Mouse (Mus musculus) intestine, embryonic 14.5 days (tissue): ENCODE results near the gene Mllt6. TPM values are rescaled to one million over a fixed set of nuclear protein-coding genes. Genes with fewer than 3 reads are reported as not detected.
A peak's percentile ranks its signal among the peaks of the same experiment; 100 is the strongest.
"Not testable (repeated sequence)": the region's sequence is repeated elsewhere in the genome, so short reads cannot be mapped to it uniquely, and the experiment has no call there.

Experiments
- ATAC-seq: fragments of 200-750 bp; cut with Nextera tagmentation; replicated peaks from 2 replicates; pipeline ENCODE4 v1.8.0; 2017; ENCODE audit warnings: low read depth, moderate number of reproducible peaks, moderate TSS enrichment, moderate library complexity; ENCODE audit not compliant: low FRiP score, low TSS enrichment
- DNase-seq: peaks from one replicate; pipeline ENCODE4 v3.0.0-alpha.2; 2018; ENCODE audit warnings: low spot score
- H3K27ac ChIP-seq: fragments of 300-500 bp; sonication (generic); 2 replicates; pipeline ENCODE4 v1.5.1; 2014; ENCODE audit warnings: low read depth, mild to moderate bottlenecking, control low read depth
- H3K27me3 ChIP-seq: fragments of 300-500 bp; sonication (generic); replicated peaks from 2 replicates; pipeline ENCODE4 v1.6.1; 2014; ENCODE audit warnings: low read length, control low read depth; ENCODE audit not compliant: control insufficient read depth, insufficient read depth
- H3K36me3 ChIP-seq: fragments of 300-500 bp; sonication (generic); 2 replicates; pipeline ENCODE4 v1.6.1; 2014; ENCODE audit warnings: low read length, control low read depth; ENCODE audit not compliant: control insufficient read depth, insufficient read depth
- H3K4me1 ChIP-seq: fragments of 300-500 bp; sonication (generic); replicated peaks from 2 replicates; pipeline ENCODE4 v1.6.1; 2014; ENCODE audit warnings: low read length, control low read depth, mixed read lengths; ENCODE audit not compliant: control insufficient read depth, insufficient read depth
- H3K4me2 ChIP-seq: fragments of 300-500 bp; sonication (generic); 2 replicates; pipeline ENCODE4 v1.6.1; 2014; ENCODE audit warnings: low read length
- H3K4me3 ChIP-seq: fragments of 300-500 bp; sonication (generic); 2 replicates; pipeline ENCODE4 v1.5.1; 2014; ENCODE audit warnings: low read depth, low read length, control low read depth, mixed read lengths
- H3K9ac ChIP-seq: fragments of 300-500 bp; sonication (generic); 2 replicates; pipeline ENCODE4 v1.6.1; 2014; ENCODE audit warnings: mild to moderate bottlenecking, low read length
- H3K9me3 ChIP-seq: fragments of 300-500 bp; sonication (generic); 2 replicates; pipeline ENCODE4 v1.6.1; 2016; ENCODE audit warnings: low read length, control low read depth; ENCODE audit not compliant: control insufficient read depth
- WGBS: fragments of 180-500 bp; shearing (Covaris S2); extraction: QIAGEN DNeasy Blood & Tissue Kit; methylation state at CpG from one replicate; pipeline ENCODE4 v1.1.7; 2014; 5-methylcytosine and 5-hydroxymethylcytosine counted together
- polyA plus RNA-seq: library from polyadenylated mRNA; unstranded; fragments of >200 nt; fragmentation: Nextera tagmentation; extraction: Ambion mirVana; gene quantifications from 2 replicates; pipeline ENCODE4 v1.2.1, GENCODE M21; 2014

The Mllt6 gene
- polyA plus RNA-seq, 1 experiment from 2014 or later, result 4.8 TPM

DNA sequence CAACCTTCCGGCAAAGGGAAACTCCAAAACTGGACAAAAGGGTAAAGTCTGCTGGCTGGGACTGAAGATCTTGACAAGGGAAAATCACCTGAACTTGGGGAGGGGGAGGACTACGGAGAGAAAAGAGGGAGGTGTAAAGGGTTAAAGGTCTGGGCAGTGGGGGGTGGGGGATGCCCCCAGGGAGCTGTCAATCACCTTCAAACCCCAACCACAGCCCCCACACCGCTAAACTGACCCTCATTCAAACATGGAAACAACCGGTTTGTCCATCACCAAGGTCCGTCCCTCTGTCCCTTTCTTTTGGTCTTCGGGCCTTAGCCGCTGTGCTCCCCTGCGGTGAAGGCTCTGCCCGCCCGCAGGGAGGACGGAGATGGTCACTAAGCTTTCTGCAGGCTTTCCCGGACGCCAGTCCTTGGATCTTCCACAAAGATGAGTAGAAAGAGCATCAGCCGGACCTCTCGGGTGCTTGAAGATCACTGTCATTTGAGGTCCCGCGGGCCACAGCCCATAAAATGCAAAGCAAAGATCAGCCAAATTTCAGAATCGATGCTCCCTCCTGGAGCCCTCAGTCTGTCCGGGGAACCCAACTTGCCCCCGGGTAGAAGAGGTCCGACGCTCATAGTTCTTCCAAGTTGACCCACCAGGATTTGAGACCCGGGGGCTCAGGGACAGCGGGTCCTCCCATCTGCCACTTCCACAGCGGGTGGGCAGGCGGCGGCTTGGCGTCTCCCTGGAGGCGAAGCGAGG is 35.5 kb upstream of the Mllt6 start:
- 7% methylated on average over 30 of the region's 30 CpGs for WGBS
- Histone ChIP-seq H3K27ac (no peak overlapping the region), H3K4me2 (peak overlapping the region; percentile 90), H3K36me3 (no peaks in the 10 kb centered on the region), H3K4me3 (peak overlapping the region; percentile 59), H3K9ac (no peak overlapping the region), H3K27me3 (peaks cover 78% of the 10 kb centered on the region), H3K4me1 (0 out of 2 replicates have a peak, but pooled peaks cover 12% of the 10 kb centered on the region), H3K9me3 (no peaks in the 10 kb centered on the region)
- no peak for ATAC-seq
- DNase-seq, result peak; percentile 73

DNA sequence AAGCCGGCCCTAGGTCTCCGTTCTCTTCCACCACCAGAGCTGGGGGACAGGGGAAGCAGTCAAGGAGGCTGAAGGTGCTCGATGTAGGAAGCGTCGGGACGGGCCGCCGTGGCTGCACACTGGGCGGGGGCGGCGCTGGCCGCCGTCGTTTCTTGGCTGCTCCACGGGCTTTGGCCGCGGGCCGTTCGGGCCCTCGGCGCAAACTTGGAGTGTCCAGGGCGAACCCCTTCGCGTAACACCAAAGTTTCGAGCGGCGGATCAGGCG is 35.0 kb upstream of the Mllt6 start:
- Histone ChIP-seq H3K27ac (no peak overlapping the region), H3K9ac (no peak overlapping the region), H3K4me1 (0 out of 2 replicates have a peak, but pooled peaks cover 12% of the 10 kb centered on the region), H3K9me3 (no peaks in the 10 kb centered on the region), H3K4me3 (peak overlapping the region; percentile 59), H3K4me2 (peak overlapping the region; percentile 90), H3K36me3 (no peaks in the 10 kb centered on the region), H3K27me3 (peaks cover 78% of the 10 kb centered on the region)
- ATAC-seq (no peak), DNase-seq (no peak)
- under 1% methylated on average over 26 of the region's 28 CpGs for WGBS

DNA sequence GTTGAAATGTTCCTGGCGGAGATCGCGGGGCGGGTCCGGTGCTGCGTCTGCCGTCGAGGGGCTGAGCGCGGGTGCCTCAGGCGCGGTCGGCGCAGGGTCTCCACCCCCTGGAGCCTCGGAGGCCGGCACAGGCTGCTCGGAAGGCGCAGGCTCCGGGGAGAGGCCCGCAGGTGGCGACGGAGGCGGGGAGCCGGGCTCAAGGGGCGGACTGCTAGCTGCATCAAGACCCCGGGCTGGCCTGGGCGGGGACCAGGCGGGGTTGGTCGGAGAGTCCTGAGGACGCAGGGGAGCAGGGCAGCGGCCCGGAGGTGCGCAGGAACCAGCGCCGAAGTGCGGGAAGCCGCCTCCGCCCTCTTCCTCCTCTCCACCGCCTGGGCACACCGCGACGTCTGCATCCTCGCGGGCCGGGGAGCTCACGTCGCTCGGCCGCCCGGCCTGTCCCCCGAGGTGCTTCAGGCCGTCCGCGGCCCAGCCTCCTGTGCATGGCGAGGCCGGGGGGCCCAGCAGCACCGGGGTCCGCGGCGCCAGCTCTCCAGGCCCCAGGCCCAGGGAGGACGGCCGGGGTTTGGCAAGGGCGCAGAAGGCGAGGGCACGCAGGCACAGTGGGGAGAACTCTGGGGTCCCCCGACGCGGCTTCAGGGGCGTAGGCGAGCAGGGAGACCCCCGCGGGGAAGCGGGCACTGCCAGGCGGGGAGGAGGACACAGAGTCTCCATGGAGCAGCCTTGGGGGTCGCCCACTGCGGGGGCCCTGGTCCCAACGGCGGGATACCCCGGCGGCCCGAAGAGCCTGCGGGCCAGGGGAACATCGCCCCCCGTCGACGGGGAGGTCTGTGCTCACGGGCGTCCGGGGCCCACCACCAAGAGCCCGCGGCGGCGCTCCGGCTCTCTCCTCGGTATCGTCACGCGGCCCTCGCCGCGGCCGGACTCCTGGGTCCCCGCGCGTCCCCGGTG is 34.4 kb upstream of the Mllt6 start:
- under 1% methylated on average over 88 of the region's 106 CpGs for WGBS
- no peaks in the 10 kb centered on the region for H3K9me3 ChIP-seq
- peak; percentile 36 for ATAC-seq

DNA sequence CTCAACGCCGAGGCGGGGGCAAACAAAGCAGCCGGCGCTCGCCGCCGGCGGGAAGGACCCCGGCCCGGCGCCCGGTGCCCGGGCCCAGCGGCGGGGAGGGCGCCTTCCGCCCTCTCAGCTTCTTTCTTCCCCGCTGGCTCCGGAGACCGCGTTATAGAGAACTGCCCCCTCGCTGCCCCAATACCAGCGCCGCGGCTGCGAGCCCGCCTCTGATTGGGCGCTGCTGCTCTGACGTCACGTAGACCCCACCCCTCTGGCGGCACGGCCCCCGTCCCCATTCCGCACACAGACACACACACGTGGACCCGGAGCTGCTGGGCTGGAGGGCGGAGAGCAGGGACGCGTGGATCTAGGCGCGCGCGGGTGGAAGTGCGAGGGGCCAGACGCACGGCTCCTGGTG is 33.6 kb upstream of the Mllt6 start, which contains the start of gene Epop:
Gene Epop (minus strand): TSS at position 127 of the 400 bp plus-strand sequence.
- no peaks in the 10 kb centered on the region for H3K36me3 ChIP-seq
- H3K4me3 ChIP-seq, result peak within 1 kb of the TSS; percentile 59
- peak; percentile 87 for ATAC-seq
- H3K27me3 ChIP-seq, result peaks cover 70% of the 10 kb centered on the region
- no peaks in the 10 kb centered on the region for H3K9me3 ChIP-seq
- H3K9ac ChIP-seq, result peak within 1 kb of the TSS; percentile 61
- H3K4me2 ChIP-seq, result peak within 1 kb of the TSS; percentile 90
- 0 out of 2 replicates have a peak, but pooled peaks cover 12% of the 10 kb centered on the region for H3K4me1 ChIP-seq
- no peak within 1 kb of the TSS for H3K27ac ChIP-seq
- peak; percentile 92 for DNase-seq
- WGBS, result under 1% methylated on average over 47 of the region's 47 CpGs

More for the DNA sequence above, 34.4 kb upstream of the Mllt6 start:
- Histone ChIP-seq H3K36me3 (no peaks in the 10 kb centered on the region), H3K9ac (peak overlapping the region; percentile 61), H3K4me2 (peak overlapping the region; percentile 90), H3K27ac (no peak overlapping the region), H3K4me3 (peak overlapping the region; percentile 59), H3K4me1 (0 out of 2 replicates have a peak, but pooled peaks cover 12% of the 10 kb centered on the region), H3K27me3 (peaks cover 78% of the 10 kb centered on the region)
- peak; percentile 77 for DNase-seq

DNA sequence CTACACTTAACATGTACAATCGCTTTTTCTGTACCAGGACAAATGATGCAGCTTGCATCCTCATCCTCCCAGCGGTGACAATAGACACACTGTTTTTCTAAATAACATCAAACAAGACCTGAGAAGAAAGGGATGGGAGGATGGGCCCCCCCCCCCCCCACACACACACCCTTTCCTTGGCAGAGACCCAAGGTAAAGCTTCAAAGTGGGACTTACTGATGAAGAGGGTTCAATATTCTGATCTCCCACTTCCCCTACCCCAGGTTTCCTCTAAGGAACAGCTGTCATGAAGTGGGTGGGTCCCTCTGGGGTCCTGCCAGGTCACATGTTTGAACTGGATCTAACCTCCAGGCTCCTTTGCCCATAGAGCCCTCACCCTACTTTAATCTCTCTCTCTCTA is 32.2 kb upstream of the Mllt6 start:
- DNase-seq, result no peak
- H3K9me3 ChIP-seq, result no peaks in the 10 kb centered on the region
- no peak overlapping the region for H3K27ac ChIP-seq
- no peak for ATAC-seq
- no peaks in the 10 kb centered on the region for H3K36me3 ChIP-seq
- 0 out of 2 replicates have a peak, but pooled peaks cover 12% of the 10 kb centered on the region for H3K4me1 ChIP-seq
- H3K4me3 ChIP-seq, result no peak overlapping the region
- H3K9ac ChIP-seq, result no peak overlapping the region
- peaks cover 55% of the 10 kb centered on the region for H3K27me3 ChIP-seq
- 32% methylated on average over 2 of the region's 2 CpGs for WGBS
- H3K4me2 ChIP-seq, result no peak overlapping the region

DNA sequence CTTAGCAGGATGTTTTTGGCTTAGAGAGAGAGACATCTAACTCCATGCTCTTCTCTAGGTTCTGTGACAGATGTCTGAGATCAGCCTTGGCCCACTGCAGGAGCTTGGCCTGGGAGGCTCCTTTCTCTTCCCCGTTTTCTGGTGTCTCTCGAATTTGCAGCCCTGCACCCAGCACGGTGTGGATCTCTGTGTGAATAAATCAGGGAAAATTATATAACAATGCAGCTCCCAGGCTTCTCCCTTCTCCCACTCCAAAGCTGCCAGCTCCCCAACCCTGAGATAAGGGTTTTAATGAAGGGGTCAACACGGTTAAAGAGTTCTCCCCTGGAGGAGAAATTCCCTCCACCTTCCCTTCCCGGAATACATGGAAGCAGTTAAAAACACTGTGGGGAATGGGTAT is 31.7 kb upstream of the Mllt6 start:
- Histone ChIP-seq H3K36me3 (no peaks in the 10 kb centered on the region), H3K4me3 (no peak overlapping the region), H3K4me1 (0 out of 2 replicates have a peak, but pooled peaks cover 10% of the 10 kb centered on the region), H3K9ac (no peak overlapping the region), H3K27me3 (peaks cover 51% of the 10 kb centered on the region), H3K9me3 (no peaks in the 10 kb centered on the region), H3K4me2 (no peak overlapping the region), H3K27ac (no peak overlapping the region)
- DNase-seq, result no peak
- 20% methylated on average over 5 of the region's 5 CpGs for WGBS
- ATAC-seq, result no peak

DNA sequence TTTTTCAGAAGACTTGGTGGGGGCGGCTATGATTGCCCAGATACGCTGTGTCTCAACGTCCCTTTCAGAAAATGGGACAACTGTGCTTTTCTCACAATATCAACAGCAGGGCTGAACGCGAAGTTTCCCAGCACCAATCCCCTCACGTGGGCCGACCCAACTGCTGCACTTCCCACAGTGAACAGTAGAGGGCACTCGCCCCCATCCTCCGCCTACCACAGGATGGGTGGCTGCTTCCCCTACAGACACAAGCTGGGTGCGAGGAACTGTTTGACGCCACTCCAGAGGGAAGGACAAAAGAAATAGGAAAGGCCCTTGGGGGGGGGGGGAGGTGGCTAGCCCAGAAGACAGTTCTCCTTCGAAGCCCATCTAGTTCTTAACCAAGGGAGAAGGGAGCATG is 31.3 kb upstream of the Mllt6 start:
- DNase-seq, result peak; percentile 96
- Histone ChIP-seq H3K9ac (no peak overlapping the region), H3K36me3 (no peaks in the 10 kb centered on the region), H3K4me1 (0 out of 2 replicates have a peak, but pooled peaks cover 6% of the 10 kb centered on the region), H3K27me3 (peaks cover 47% of the 10 kb centered on the region), H3K4me3 (no peak overlapping the region), H3K27ac (no peak overlapping the region), H3K4me2 (no peak overlapping the region), H3K9me3 (no peaks in the 10 kb centered on the region)
- 3% methylated on average over 12 of the region's 12 CpGs for WGBS
- ATAC-seq, result 0 out of 2 replicates have a peak, but pooled peaks have one; percentile 5

DNA sequence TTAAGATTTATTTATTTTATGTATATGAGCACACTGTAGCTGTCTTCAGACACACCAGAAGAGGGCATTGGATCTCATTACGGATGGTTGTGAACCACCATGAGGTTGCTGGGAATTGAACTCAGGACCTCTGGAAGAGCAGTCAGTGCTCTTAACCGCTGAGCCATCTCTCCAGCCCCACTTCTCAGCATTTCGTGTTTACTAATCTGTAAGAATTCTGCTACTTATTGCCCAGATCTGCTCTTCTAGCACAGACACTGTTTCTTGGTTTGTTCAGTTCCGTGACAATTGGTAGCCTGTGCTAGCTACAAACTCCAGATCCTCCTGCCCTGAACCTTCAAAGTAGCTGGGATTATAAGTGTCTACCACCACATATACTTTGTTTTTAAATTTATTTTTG is 30.8 kb upstream of the Mllt6 start:
- DNase-seq, H3K36me3 ChIP-seq, H3K9ac ChIP-seq, H3K4me2 ChIP-seq, H3K4me1 ChIP-seq, H3K27ac ChIP-seq, ATAC-seq, H3K4me3 ChIP-seq, H3K9me3 ChIP-seq: not testable (repeated sequence)
- H3K27me3 ChIP-seq, result peaks cover 42% of the 10 kb centered on the region
- 85% methylated on average over 4 of the region's 4 CpGs for WGBS
